Mouse (Mus musculus) limb, embryonic 13.5 days (tissue): ENCODE results near the gene Hcn2. TPM values are rescaled to one million over a fixed set of nuclear protein-coding genes. Genes with fewer than 3 reads are reported as not detected.

Source experiments
- ATAC-seq: fragments of 200-750 bp; cut with Nextera tagmentation; 2 replicates; pipeline ENCODE4 v1.8.0; 2017; ENCODE audit warnings: low read depth, moderate number of reproducible peaks, moderate TSS enrichment; ENCODE audit not compliant: low FRiP score
- H3K27ac ChIP-seq: fragments of 300-500 bp; sonication (generic); 2 replicates; pipeline ENCODE4 v1.5.1; 2015; ENCODE audit warnings: inconsistent platforms, mild to moderate bottlenecking, moderate library complexity
- H3K27me3 ChIP-seq: fragments of 300-500 bp; sonication (generic); 2 replicates; pipeline ENCODE4 v1.6.1; 2015; ENCODE audit warnings: mild to moderate bottlenecking, inconsistent platforms
- H3K36me3 ChIP-seq: fragments of 300-500 bp; sonication (generic); 2 replicates; pipeline ENCODE4 v1.6.1; 2015; ENCODE audit warnings: inconsistent platforms, mild to moderate bottlenecking, moderate library complexity
- H3K4me1 ChIP-seq: fragments of 300-500 bp; sonication (generic); 2 replicates; pipeline ENCODE4 v1.6.1; 2015; ENCODE audit warnings: inconsistent platforms
- H3K4me2 ChIP-seq: fragments of 300-500 bp; sonication (generic); replicated peaks from 2 replicates; pipeline ENCODE4 v1.6.1; 2015; ENCODE audit warnings: inconsistent platforms, mild to moderate bottlenecking, moderate library complexity
- H3K4me3 ChIP-seq: fragments of 300-500 bp; sonication (generic); 2 replicates; pipeline ENCODE4 v1.5.1; 2015; ENCODE audit warnings: moderate library complexity, mild to moderate bottlenecking, inconsistent platforms
- H3K9ac ChIP-seq: fragments of 300-500 bp; sonication (generic); 2 replicates; pipeline ENCODE4 v1.6.1; 2015; ENCODE audit warnings: mild to moderate bottlenecking, inconsistent platforms
- H3K9me3 ChIP-seq: fragments of 300-500 bp; sonication (generic); 2 replicates; pipeline ENCODE4 v1.6.1; 2016; ENCODE audit warnings: inconsistent platforms
- WGBS: fragments of 180-500 bp; shearing (Covaris S2); methylation state at CpG from one replicate; pipeline ENCODE4 v1.1.7; 2015; 5-methylcytosine and 5-hydroxymethylcytosine counted together
- polyA plus RNA-seq: library from polyadenylated mRNA; unstranded; fragments of >200 nt; fragmentation: Nextera tagmentation; extraction: Ambion mirVana; gene quantifications from 2 replicates; pipeline ENCODE4 v1.2.1, GENCODE M21; 2015

Hcn2 gene
- polyA plus RNA-seq, 1 experiment from 2014 or later, result not detected

DNA sequence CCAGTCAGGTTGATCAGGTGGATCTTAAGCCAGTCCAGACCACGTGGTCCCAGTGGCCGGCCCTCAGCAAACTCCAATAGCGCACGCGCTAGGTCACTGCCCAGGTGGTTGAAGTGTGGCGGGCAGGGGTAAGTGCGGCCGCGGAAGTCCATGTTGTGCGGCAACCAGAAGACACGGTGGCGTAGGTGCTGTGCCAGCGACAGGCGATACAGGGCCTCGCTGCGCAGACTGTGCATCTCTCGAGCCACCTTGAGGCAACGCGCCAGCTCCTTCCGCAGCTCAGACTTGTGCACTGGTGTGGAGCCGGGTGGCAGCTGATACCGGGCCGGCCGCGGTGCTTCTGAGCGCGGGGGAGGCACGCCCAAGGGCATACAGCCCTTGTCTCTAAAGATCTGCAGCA lies 22.8 kb downstream of the Hcn2 start:
- peaks cover 100% of the 10 kb centered on the region for H3K36me3 ChIP-seq
- H3K27me3 ChIP-seq, result peaks cover 25% of the 10 kb centered on the region
- 97% methylated on average over 28 of the region's 28 CpGs for WGBS
- H3K4me1 ChIP-seq, result no peaks in the 10 kb centered on the region
- peaks cover 69% of the 10 kb centered on the region for H3K9me3 ChIP-seq
- no peak overlapping the region for H3K4me2 ChIP-seq
- H3K9ac ChIP-seq, result no peak overlapping the region
- H3K27ac ChIP-seq, result no peak overlapping the region
- no peak overlapping the region for H3K4me3 ChIP-seq
- ATAC-seq, result no peak

DNA sequence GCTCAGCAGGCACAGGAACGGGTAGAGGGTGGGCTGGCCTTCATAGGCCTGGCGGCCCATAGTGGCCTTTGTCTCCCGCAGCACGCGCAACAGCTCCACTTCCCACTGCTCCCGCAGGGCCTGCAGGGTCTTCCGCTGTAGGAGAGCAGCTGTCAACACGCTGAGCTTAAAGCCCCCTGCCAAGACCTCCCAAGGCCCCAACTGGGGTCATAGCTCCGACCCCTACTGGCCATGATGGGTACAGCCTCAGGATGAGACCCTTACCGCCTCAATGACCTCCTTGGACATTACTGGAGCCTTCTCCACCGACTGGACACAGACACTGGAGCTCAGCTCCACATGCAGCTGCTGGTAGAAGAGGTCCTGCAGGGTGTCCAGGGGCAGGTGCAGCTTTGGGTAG lies 24.4 kb downstream of the Hcn2 start:
- ATAC-seq, result no peak
- H3K27me3 ChIP-seq, result peaks cover 14% of the 10 kb centered on the region
- H3K4me2 ChIP-seq, result no peak overlapping the region
- WGBS, result 77% methylated on average over 11 of the region's 11 CpGs
- peaks cover 7% of the 10 kb centered on the region for H3K4me1 ChIP-seq
- H3K9ac ChIP-seq, result no peak overlapping the region
- peaks cover 57% of the 10 kb centered on the region for H3K9me3 ChIP-seq
- H3K4me3 ChIP-seq, result no peak overlapping the region
- H3K36me3 ChIP-seq, result peaks cover 88% of the 10 kb centered on the region
- no peak overlapping the region for H3K27ac ChIP-seq

DNA sequence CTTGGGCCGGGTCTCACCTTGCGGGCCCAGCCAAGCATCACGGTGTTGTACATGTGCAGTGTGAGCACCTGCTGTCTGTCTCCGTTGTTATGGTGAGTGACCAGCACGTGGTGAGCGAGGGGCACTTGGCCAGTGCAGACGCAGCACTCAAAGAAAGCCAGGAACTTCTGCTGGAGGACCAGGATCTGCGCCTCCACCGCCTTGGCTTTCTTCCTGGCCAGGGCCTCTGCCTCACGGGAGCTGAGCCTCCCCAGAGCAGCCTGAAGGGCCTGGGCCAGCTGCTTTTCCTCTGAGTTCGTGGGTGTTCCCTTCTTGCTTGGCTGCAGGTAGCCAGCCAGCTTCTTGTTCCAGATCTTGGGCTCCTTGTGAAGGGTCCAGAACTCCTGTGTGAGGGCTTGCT lies 26.7 kb downstream of the Hcn2 start:
- Histone ChIP-seq H3K36me3 (peaks cover 65% of the 10 kb centered on the region), H3K27ac (no peak overlapping the region), H3K9me3 (peaks cover 34% of the 10 kb centered on the region), H3K4me3 (no peak overlapping the region), H3K4me1 (peaks cover 12% of the 10 kb centered on the region), H3K4me2 (no peak overlapping the region), H3K27me3 (no peaks in the 10 kb centered on the region), H3K9ac (no peak overlapping the region)
- 90% methylated on average over 11 of the region's 11 CpGs for WGBS
- ATAC-seq, result no peak

DNA sequence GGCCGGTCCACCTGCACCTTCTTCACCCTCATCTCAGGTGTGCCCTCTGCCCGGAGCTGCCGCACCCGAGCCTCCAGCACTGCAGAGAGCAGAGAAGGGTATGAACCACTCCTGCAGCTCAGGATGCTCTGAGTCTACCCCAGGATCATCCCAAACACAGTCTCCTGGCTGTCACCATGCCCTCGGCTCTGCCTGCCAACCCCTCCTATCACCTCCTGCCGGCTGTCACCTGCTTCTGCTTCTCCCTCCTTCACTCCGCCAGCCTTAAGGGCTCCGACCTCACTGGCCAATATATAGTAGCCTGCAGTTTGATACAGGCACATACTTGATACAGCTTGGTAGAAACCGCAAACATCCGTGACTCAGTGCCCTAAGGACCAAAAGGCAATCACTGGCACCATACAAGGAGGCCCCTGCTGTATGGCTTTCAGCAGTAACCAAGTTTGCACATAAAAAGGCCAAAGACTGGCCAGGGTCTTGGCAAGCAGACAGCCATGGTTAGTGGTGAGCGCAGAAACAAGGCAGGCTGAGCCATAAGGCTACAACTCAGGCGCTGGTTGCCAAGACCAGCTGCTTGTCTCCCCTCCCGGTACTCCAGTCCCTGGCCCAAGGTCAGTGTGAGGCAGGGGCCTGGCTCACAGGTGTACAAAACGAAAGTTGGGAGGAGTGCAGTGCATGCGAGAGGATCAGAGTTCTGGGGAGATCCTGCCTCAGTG lies 27.4 kb downstream of the Hcn2 start:
- no peaks in the 10 kb centered on the region for H3K27me3 ChIP-seq
- peaks cover 58% of the 10 kb centered on the region for H3K36me3 ChIP-seq
- H3K4me3 ChIP-seq, result no peak overlapping the region
- no peak overlapping the region for H3K27ac ChIP-seq
- no peak overlapping the region for H3K9ac ChIP-seq
- peaks cover 12% of the 10 kb centered on the region for H3K4me1 ChIP-seq
- ATAC-seq, result no peak
- peaks cover 28% of the 10 kb centered on the region for H3K9me3 ChIP-seq
- no peak overlapping the region for H3K4me2 ChIP-seq
- WGBS, result 94% methylated on average over 15 of the region's 15 CpGs

DNA sequence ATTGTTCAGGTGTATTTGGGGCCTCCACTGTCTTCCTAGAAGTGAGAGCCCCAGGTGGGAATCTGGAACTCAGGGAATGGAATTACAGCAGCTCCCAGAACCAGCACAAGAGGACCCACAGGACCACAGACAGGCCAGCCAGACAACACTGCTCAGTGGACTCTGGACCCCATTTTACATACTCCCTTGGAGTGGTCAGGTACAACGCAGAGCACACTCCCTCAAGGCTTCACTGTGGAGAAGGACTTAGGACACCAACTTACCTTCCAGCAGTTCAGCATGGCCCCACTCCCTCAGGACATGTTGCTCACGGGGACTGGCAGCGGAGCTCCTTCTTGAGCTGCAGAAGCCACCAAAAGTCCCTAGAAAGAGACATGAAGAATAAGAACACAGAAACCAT lies 29.0 kb downstream of the Hcn2 start:
- H3K9ac ChIP-seq, result 0 out of 2 replicates have a peak overlapping the region, but pooled peaks have one; percentile 31

DNA sequence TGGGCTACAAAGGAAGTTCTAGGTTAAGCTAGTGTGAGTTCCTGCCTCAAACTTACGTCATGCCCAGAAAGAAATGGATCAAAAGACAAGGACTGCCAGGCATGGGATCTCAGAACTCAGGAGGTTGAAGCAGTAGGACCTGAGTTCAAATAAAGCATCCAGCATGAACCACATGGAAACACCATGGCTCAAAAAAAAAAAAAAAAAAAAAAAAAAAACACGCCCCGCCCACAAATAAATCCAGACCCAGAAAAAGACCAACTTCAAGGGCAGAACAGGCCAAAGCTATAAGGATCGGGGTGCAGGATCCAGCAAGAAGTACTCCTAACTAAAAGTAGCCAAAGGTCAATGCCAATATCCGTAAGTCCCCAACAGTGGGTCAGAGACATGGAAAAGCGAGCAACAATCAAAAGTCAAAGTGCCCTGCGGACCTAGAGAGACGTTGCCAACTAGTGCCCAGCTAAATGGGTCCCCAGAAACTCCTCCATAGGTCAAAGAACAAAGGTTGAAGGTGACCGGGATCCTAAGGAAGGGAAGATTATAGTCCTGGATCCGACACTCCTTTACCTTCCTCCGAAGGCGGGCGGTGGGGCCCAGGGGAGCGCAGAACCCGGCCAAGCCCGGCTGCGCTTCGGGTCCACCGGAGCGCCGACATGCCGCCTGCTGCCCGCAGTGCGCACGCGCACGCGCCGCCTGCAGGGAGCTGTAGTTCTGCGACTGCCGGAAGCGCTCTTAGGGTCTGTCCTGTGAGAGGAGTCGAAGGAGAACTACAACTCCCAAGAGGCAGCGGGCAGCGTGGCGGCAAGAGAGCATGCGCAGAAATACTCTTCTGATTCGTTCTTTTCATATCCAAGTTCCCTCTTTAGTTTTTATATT lies 29.7 kb downstream of the Hcn2 start, which contains the start of gene Polrmt:
TSS of gene Polrmt (minus strand) at position 684 of the 876 bp plus-strand sequence.
- Histone ChIP-seq H3K4me1 (peaks cover 12% of the 10 kb centered on the region), H3K4me3 (peak within 1 kb of the TSS; percentile 55), H3K36me3 (peaks cover 35% of the 10 kb centered on the region), H3K4me2 (peak within 1 kb of the TSS; percentile 62), H3K9me3 (peaks cover 5% of the 10 kb centered on the region), H3K27ac (no peak within 1 kb of the TSS), H3K27me3 (no peaks in the 10 kb centered on the region), H3K9ac (peak within 1 kb of the TSS; percentile 66)
- peak; percentile 96 for ATAC-seq
- 3% methylated on average over 38 of the region's 38 CpGs for WGBS

More for the DNA sequence above, 29.0 kb downstream of the Hcn2 start:
- no peaks in the 10 kb centered on the region for H3K27me3 ChIP-seq
- peaks cover 42% of the 10 kb centered on the region for H3K36me3 ChIP-seq
- 89% methylated on average over 3 of the region's 3 CpGs for WGBS
- no peak overlapping the region for H3K27ac ChIP-seq
- peak overlapping the region; percentile 62 for H3K4me2 ChIP-seq
- peaks cover 12% of the 10 kb centered on the region for H3K9me3 ChIP-seq
- ATAC-seq, result no peak
- peaks cover 12% of the 10 kb centered on the region for H3K4me1 ChIP-seq
- peak overlapping the region; percentile 55 for H3K4me3 ChIP-seq

DNA sequence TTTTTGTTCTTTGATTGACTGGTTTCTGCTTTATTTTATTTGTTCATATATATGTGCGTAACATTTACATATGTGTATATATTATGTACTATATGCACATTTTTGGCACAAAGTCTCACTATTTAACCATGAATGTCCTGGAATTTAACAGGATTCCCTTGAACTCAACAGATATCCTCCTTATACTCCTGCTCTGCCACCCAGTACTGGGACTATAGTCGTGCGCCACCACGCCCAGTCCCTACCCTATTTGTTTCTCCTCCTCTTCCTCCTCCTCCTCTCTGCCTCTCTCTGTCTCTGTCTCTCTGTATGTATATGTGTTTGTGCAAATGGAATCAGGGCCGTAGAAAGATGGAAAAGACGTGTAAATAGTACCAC lies 30.3 kb downstream of the Hcn2 start:
- H3K4me1 ChIP-seq, result peaks cover 12% of the 10 kb centered on the region
- H3K27ac ChIP-seq, result no peak overlapping the region
- peak overlapping the region; percentile 62 for H3K4me2 ChIP-seq
- peak; percentile 60 for ATAC-seq
- H3K36me3 ChIP-seq, result peaks cover 29% of the 10 kb centered on the region
- peak overlapping the region; percentile 55 for H3K4me3 ChIP-seq
- no peaks in the 10 kb centered on the region for H3K9me3 ChIP-seq
- H3K27me3 ChIP-seq, result no peaks in the 10 kb centered on the region
- 27% methylated on average over 6 of the region's 6 CpGs for WGBS
- H3K9ac ChIP-seq, result peak overlapping the region; percentile 53; the same call in 1 of the 2 replicates

GRCm38 (mm10) chr10:79748496-79748895 lies 32.1 kb downstream of the Hcn2 start:
- H3K4me3 ChIP-seq, result no peak overlapping the region
- no peaks in the 10 kb centered on the region for H3K9me3 ChIP-seq
- H3K27me3 ChIP-seq, result no peaks in the 10 kb centered on the region
- no peak overlapping the region for H3K9ac ChIP-seq
- no peak overlapping the region for H3K4me2 ChIP-seq
- no peak for ATAC-seq
- H3K27ac ChIP-seq, result no peak overlapping the region
- peaks cover 12% of the 10 kb centered on the region for H3K4me1 ChIP-seq
- H3K36me3 ChIP-seq, result peaks cover 12% of the 10 kb centered on the region
- 79% methylated on average over 6 of the region's 6 CpGs for WGBS

DNA sequence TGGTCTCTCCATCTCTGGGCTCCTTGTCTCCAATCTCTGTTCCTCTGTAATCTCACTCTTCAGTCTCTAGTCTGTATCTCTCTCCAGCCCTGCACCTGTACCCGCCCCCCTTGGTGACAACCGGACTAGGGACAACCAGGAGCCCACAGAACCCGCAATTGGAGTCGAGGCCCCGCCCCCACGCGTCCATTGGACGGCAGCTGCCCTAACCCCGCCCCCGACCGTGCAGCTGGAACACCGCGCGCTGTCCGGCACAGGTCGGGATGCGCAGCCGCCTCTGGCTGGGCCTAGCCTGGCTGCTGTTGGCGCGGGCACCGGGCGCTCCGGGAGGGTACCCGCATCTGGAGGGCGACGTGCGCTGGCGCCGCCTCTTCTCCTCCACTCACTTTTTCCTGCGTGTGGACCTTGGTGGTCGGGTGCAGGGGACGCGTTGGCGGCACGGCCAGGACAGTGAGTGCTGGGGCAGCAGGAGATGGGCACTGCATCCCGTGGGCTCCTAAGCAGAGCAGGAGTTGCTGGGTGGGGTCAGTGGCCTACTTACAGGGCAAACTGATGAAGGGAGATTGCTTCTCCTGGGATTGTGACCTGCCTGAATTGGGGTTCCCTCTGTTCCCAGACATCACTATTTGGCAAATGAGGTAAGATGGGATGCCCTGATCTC lies 38.6 kb downstream of the Hcn2 start, which contains the start of gene Fgf22:
TSS of gene Fgf22 (plus strand) at position 221 of the 661 bp plus-strand sequence.
- ATAC-seq, result peak; percentile 79; the same call in 1 of the 2 replicates
- Histone ChIP-seq H3K4me1 (peaks cover 10% of the 10 kb centered on the region), H3K27ac (no peak within 1 kb of the TSS), H3K36me3 (peaks cover 43% of the 10 kb centered on the region), H3K9ac (peak within 1 kb of the TSS; percentile 54; the same call in 1 of the 2 replicates), H3K27me3 (no peaks in the 10 kb centered on the region; the same call in 1 of the 2 replicates), H3K4me2 (peak within 1 kb of the TSS; percentile 73), H3K9me3 (no peaks in the 10 kb centered on the region), H3K4me3 (peak within 1 kb of the TSS; percentile 40)
- 2% methylated on average over 35 of the region's 36 CpGs for WGBS

DNA sequence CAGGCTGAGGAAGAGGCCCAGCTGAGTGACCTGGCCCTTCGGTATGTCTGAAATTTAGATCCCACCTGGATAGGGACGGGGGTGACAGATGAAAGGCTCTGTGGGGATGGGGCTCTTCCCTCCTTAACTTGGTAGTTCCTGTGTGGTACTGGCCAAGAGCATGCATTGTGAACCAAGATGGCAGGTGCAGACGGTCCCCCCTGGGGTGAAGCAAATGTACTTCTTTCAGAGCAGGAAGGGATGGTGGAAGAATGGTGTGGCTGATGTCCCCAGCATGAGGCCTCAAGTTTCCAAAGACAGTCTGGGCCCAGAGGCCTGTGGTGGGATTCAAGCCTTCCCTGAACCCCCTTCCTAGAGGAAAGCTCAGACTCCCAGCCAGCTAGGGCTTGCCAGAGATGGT lies 39.4 kb downstream of the Hcn2 start:
- H3K9ac ChIP-seq, result no peak overlapping the region
- H3K4me1 ChIP-seq, result peaks cover 10% of the 10 kb centered on the region
- H3K27ac ChIP-seq, result no peak overlapping the region; the same call in 1 of the 2 replicates
- H3K27me3 ChIP-seq, result no peaks in the 10 kb centered on the region; the same call in 1 of the 2 replicates
- no peak overlapping the region for H3K4me3 ChIP-seq
- ATAC-seq, result no peak
- H3K9me3 ChIP-seq, result no peaks in the 10 kb centered on the region
- H3K4me2 ChIP-seq, result no peak overlapping the region
- peaks cover 52% of the 10 kb centered on the region for H3K36me3 ChIP-seq
- WGBS, result 68% methylated on average over 3 of the region's 3 CpGs

DNA sequence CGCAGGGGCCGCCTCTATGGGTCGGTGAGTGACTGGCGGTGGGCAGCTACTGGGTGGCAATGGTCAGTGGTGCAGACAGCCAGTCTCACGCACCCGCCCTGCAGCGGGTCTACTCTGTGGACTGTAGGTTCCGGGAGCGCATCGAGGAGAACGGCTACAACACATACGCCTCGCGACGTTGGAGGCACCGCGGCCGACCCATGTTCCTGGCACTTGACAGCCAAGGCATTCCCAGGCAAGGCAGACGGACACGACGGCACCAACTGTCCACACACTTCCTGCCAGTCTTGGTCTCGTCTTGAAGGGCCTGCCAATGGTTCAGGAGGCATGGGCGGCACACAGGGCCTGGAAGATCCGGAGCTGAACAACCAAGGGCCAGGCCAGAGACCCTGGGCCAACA lies 40.2 kb downstream of the Hcn2 start:
- Histone ChIP-seq H3K4me1 (peaks cover 10% of the 10 kb centered on the region), H3K4me2 (no peak overlapping the region), H3K9ac (no peak overlapping the region), H3K36me3 (peaks cover 60% of the 10 kb centered on the region), H3K4me3 (no peak overlapping the region), H3K27me3 (no peaks in the 10 kb centered on the region; the same call in 1 of the 2 replicates), H3K27ac (no peak overlapping the region), H3K9me3 (no peaks in the 10 kb centered on the region)
- 92% methylated on average over 24 of the region's 24 CpGs for WGBS
- no peak for ATAC-seq
